Mouse (Mus musculus): ENCODE data around the gene F11r. TPM values are rescaled to one million over a fixed set of nuclear protein-coding genes. Genes with fewer than 3 reads are reported as not detected.

F11r gene
- total RNA-seq (2023), result 3.1 TPM

GRCm38 (mm10) chr1:171437264-171438013, at the start of gene F11r:
Gene F11r (plus strand): TSS chr1:171437535.

DNA sequence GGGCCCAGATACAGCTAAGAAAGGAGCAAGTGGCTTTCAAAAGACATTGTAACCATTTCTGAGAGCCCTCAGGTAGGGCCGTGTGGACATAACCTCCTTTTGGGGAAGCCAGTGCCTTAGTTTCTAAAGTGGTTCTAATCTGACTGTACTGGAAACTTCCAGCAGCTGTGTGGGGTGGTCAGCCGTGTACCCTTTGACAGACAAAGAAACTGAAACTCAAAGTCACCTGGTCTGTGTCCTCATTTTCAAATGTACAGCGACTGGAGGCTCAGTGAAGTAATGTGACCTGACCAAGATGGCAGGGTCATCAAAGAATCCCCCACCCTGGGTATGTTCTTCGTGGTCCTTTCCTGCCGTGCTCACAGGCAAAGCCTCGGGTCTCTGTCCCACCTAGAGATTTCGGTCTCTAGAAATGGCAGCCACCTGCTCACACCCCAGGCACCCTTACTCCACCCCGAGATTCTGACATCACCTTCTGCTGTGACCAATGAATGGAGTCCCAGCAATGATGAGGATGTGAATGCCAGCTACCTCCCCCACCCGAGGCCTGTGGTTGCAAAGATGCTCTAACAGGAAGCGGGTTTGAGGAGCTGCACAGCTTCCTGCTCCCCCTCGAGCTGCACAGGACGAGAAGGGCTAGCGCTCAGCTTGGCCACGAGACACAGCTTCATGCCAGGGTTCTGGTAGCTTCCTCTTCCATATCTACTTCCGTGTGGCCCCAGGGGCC, 48.8 kb upstream of the F11r start, which contains the start of gene Arhgap30:
TSS of gene Arhgap30 (plus strand) at position 579 of the 727 bp plus-strand sequence.

DNA sequence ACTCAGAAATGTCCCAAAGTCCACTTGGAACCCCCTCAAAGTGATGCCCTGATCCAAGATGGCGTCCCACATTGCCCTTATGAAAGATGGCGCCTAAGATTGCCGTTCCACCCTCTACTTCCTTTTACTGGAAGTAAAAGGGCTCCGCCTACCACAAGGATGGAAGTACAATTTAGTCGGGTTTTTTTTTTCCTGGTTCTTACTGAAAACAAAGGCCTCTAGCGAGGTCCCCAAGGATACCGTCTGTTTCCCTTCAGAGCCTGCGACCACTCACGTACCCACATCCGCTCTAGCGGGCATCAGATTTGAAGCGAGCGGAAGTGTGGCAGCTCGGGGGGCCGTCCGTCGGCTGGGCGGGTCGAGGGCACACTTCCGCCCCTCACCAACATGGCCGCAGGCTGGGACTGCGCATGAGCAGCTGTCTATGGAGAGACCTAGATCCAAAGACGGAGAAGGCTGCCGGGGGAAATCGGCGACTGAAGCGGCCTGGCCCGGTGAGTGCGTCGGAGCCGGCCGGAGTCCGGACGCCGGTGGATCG, 26.3 kb upstream of the F11r start, which contains the start of gene Usf1:
TSS of gene Usf1 (plus strand) at position 367 of the 538 bp plus-strand sequence.

GRCm38 (mm10) chr1:171418660-171419059, 18.7 kb upstream of the F11r start, which contains the start of gene Tstd1:
Gene Tstd1 (plus strand): TSS chr1:171418872.

GRCm38 (mm10) chr1:171503250-171503591, 65.9 kb downstream of the F11r start, which contains the start of gene Alyref2:
Gene Alyref2 (plus strand): TSS chr1:171503478.

Other genes starting within 250 kb of the F11r start
- not detected for gene Pcp4l1, start 241.3 kb upstream of the F11r start, total RNA-seq (2023)
- gene Nr1i3, start 223.6 kb upstream of the F11r start, total RNA-seq (2023), result not detected
- gene Tomm40l, start 215.0 kb upstream of the F11r start, total RNA-seq (2023), result 17.0 TPM
- gene Apoa2, start 212.5 kb upstream of the F11r start, total RNA-seq (2023), result not detected
- 16.9 TPM for gene Fcer1g, start 203.2 kb upstream of the F11r start, total RNA-seq (2023)
- gene Adamts4, start 187.1 kb upstream of the F11r start, total RNA-seq (2023), result not detected
- 99.5 TPM for gene Ndufs2, start 186.1 kb upstream of the F11r start, total RNA-seq (2023)
- 69.6 TPM for gene B4galt3, start 167.2 kb upstream of the F11r start, total RNA-seq (2023)
- gene Ppox, start 156.3 kb upstream of the F11r start, total RNA-seq (2023), result 43.1 TPM
- gene Usp21, start 149.5 kb upstream of the F11r start, total RNA-seq (2023), result 42.5 TPM
- gene Ufc1, start 142.5 kb upstream of the F11r start, total RNA-seq (2023), result 53.9 TPM
- 30.6 TPM for gene Dedd, start 108.4 kb upstream of the F11r start, total RNA-seq (2023)
- 16.8 TPM for gene Nit1, start 91.9 kb upstream of the F11r start, total RNA-seq (2023)
- 72.0 TPM for gene Pfdn2, start 91.9 kb upstream of the F11r start, total RNA-seq (2023)
- gene Klhdc9, start 76.7 kb upstream of the F11r start, total RNA-seq (2023), result 0.35 TPM
- 0.29 TPM for gene Nectin4, start 67.4 kb upstream of the F11r start, total RNA-seq (2023)
- 171 TPM for gene Arhgap30, start 48.6 kb upstream of the F11r start, total RNA-seq (2023)
- 80.1 TPM for gene Usf1, start 26.2 kb upstream of the F11r start, total RNA-seq (2023)
- 5.9 TPM for gene Tstd1, start 18.7 kb upstream of the F11r start, total RNA-seq (2023)
- gene Alyref2, start 65.9 kb downstream of the F11r start, total RNA-seq (2023), result 5.9 TPM
- not detected for gene Itln1, start 97.8 kb downstream of the F11r start, total RNA-seq (2023)
- gene Cd244a, start 121.7 kb downstream of the F11r start, total RNA-seq (2023), result 4.4 TPM
- gene Ly9, start 169.9 kb downstream of the F11r start, total RNA-seq (2023), result 92.9 TPM
- 8.6 TPM for gene Slamf7, start 215.5 kb downstream of the F11r start, total RNA-seq (2023)
- gene Cd48, start 244.5 kb downstream of the F11r start, total RNA-seq (2023), result 70.4 TPM